Mouse (Mus musculus) adrenal gland, postnatal 14 days (tissue): Measurements from ENCODE around the gene Slc4a1. TPM values are rescaled to one million over a fixed set of nuclear protein-coding genes. Genes with fewer than 3 reads are reported as not detected.
"Not testable (repeated sequence)": the region's sequence is repeated elsewhere in the genome, so short reads cannot be mapped to it uniquely, and the experiment has no call there.

Experiments
- DNase-seq: peaks from one replicate; pipeline ENCODE4 v3.0.0; 2021; ENCODE audit warnings: mixed read lengths
- total RNA-seq: library from RNA; stranded (reverse); gene quantifications from 2 replicates; pipeline ENCODE4 v1.2.3, GENCODE M21; 2021

The Slc4a1 gene
- total RNA-seq, 1 experiment from 2014 or later, result 72.4 TPM

- DNase-seq, result no peak
These were observed 33.1 kb upstream of the Slc4a1 start for GRCm38 (mm10) chr11:102399107-102399506.

GRCm38 (mm10) chr11:102398007-102398825 lies 32.2 kb upstream of the Slc4a1 start:
- DNase-seq, result peak; percentile 44

DNA sequence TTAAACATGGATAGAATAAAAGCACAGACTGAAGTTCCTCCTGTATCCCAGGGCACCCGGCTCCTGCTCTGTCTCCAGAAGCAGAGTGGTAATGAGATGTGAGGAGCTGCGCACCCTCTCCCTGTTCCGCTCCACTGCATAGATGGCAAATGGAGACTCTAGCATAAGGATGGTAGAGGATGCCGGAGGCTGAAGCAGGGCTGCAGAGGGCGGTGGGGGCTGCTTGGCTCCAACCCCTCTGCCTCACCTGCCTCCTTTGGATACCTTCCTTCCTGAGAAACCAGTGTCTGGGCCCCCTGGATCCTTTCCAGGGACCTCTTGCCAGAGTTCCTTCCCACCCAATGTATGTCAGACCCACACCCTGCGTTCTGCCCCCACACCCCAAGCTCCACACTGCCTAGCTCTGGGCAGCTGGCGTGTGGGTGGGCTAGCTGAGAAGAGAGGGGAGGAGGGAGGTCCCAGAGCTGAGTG lies 30.7 kb upstream of the Slc4a1 start:
- DNase-seq, result no peak

DNA sequence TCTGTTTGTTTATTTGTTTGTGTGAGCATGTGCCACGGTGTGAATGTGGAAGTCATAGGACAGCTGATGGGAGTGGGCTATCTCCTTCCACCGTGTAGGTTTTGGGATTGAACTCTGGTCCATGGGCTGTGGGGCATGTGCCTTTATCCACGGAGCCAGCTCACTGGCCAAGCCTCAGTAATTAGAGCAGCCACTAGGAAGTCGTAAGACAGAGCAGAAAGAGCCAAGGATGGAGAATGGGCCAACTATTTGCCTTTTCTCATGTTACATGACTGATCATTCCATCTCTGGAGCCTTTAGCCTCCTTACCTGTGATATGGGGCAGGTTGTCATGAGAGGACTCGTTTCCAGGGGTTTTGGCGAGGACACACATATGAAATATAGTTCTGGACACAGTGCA lies 30.3 kb upstream of the Slc4a1 start:
- no peak for DNase-seq

- DNase-seq, result peak; percentile 7
These were observed 29.2 kb upstream of the Slc4a1 start for GRCm38 (mm10) chr11:102395250-102395649.

DNA sequence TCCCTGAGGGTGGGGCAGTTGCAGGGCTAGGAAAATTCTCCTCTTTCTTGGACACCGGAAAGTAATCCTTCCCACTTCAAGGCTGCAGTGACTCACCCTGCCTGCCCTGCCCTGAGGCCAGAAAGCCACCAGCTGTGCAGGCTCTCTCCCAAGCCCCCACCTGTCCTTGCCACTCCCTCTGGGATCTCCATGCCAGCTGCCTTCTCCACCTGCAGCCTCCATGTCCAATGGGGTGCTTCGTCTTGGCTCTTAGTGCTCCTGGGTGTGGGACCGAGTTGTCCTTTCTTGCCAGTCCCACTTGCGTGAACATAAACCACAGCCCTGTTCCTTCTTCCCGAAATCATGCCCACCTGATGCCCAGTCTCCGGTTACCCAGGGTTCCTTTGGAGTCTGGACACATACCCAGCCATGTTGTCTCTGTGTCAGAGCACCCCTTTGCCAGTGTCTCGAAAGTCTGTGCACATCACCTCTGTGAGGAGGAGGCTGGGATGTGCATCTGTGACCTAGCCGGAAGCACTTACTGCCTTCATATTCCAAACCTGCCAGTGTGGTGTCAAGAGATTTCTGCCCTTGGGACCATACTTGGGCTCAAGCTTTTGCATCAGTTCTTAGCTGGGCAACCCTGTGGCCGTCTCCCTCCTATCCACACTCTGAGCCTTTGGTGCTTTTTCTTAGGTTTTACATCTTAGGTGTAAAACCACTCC lies 28.6 kb upstream of the Slc4a1 start:
- DNase-seq, result peak; percentile 73

GRCm38 (mm10) chr11:102393719-102394420 lies 27.9 kb upstream of the Slc4a1 start:
- peak; percentile 45 for DNase-seq

DNA sequence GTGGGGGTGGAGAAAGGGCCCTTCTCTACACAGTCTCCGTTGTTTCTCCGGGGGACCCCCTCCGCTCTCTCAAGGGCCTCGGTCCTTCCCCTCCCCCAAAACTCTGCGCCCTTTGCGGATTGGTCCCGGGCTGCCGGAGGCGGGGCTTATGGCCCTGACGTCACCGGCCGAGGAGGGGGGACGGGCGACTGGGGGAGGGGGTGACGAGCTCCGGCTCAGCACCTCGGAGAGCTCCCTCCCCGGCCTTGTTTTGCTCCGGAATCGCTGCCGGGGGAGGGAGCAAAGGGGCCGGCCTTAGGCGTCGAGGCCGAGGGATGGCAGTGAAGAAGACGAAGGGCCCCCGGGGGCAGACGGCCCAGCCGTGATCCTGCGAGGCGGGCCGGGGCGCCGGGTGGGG lies 27.2 kb upstream of the Slc4a1 start, which contains the start of gene Rundc3a:
Rundc3a (plus strand) TSS at position 166 of the 397 bp plus-strand sequence.
- DNase-seq, result peak; percentile 96

- no peak for DNase-seq
These were observed 26.6 kb upstream of the Slc4a1 start for GRCm38 (mm10) chr11:102392441-102393237.

GRCm38 (mm10) chr11:102389436-102389835 lies 23.4 kb upstream of the Slc4a1 start:
- DNase-seq, result not testable (repeated sequence)

- DNase-seq, result no peak
These were observed 20.1 kb upstream of the Slc4a1 start for GRCm38 (mm10) chr11:102386121-102386520.

GRCm38 (mm10) chr11:102385075-102385474 lies 19.1 kb upstream of the Slc4a1 start:
- DNase-seq, result no peak

DNA sequence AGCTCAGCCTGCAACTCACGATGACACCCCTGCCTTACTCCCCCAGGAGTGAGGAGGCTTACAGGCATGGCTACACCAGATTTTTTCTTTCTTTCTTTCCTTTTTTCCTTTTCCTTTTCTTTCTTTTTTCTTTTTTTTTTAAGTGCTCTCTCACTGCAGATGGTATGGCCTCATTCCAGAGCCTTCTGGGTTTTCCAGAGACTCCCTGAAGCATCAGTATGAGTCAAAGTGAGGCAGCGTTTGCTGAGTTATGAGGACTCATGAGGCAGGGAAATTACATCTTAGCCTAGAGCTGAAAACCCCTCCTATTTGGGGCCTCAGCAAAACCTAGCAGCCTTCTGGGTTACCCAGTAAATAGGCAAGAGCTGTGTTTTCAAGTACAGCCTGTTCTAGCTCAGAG lies 18.4 kb upstream of the Slc4a1 start:
- no peak for DNase-seq

DNA sequence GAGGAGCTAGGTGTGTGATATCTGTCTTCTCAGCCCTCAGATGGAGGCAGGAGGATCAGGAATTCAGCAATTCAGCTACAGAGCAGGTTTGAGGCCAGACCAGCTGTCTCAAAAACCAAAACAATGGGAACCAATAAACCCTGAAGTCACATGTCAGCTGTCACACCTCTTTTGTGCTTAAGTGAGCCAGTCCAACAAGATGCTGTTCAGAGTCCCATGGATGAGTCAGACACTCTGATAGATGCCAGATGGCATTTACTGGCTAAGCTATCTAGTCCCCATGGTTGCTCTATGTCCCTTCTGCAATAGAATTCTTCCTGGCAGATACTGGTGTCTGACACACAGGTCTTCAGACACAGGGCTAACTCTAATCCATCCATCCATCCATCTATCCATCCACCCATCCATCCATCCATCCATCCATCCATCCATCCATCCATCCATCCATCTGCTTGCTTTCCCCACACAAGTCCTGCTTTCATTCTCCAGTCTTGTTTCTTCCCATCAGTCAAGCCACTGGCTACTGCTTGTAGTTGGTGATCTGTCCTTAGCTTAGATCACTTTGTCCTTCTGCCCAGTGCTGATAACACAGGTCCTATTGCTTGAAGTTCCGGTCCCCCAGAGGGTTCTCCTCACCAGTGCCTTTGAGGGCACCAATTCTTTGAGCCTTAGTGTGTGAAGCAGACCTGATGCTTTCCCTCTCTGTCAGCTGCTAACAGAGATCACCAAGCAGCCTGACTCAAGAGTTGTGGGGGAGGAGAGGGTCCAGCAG lies 17.5 kb upstream of the Slc4a1 start:
- DNase-seq, result no peak

DNA sequence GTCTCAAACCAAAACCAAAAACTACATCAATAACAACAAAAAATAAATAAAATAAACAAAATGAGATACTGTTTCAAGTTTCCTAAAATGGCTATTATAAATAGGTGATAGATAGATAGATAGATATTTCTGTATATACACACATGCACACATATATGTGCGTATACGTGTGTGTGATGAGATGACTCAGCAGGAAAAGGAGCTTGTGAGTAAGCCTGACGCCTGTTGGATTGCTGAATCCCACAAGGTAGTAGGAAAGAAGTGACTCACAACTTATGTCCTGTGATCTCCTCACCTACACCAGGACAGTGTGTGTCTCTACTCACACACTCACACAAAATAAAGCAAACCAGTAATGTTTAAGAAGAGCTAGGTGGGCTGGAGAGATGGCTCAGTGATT lies 16.8 kb upstream of the Slc4a1 start:
- DNase-seq, result no peak

DNA sequence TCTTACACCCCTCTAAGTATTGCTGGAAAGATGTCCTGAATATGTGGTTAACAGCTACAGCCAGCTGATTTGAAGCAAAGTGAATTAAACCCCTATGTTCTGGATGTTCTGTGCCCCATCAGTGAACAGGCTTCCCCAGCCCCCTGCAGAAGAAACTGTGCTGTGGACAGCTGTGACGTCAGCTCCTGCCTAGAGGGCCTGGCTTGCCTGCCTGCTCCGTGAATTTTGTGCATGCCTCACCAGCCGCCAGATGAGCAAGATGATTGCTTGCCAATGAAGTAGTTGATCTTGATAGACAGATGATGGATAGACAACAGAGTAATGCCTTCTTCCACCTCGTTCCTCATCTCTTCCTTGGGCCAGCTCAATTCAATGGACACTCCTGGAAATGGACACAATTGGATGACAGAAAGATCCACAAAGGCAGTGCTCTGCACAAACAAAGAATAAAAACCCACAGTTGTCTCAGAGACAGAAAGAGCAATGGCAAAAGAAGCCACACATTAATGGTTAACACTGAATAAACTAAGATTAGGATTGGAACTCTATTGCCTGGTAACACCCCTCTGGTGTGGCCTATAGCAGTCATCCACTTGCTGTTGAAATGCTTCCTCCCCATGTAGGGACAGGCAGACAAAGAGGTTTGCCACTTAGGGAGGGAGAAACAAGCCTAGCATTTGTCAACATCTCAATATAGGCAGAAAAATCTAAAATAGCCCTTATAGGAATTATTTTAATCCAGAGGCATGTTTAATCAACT lies 15.5 kb upstream of the Slc4a1 start:
- no peak for DNase-seq

DNA sequence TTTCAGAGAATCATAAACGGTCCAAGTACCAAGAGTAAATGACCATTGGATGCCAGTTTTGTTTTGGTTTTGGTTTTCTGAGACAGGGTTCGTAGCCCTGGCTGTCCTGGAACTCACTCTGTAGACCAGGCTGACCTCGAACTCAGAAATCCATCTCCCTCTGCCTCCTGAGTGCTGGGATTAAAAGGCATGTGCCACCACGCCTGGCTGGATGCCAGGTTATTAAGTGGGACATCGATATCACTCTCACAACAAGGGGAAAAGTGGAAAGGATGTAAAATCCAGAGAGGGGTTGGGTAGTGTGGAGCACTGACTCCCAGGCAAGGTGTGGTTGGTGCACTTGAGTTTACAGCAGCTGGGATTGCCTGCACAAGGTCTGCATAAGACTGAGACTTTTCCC lies 14.1 kb upstream of the Slc4a1 start:
- DNase-seq, result no peak

GRCm38 (mm10) chr11:102377186-102377585 lies 11.2 kb upstream of the Slc4a1 start:
- DNase-seq, result no peak

GRCm38 (mm10) chr11:102376196-102376835 lies 10.3 kb upstream of the Slc4a1 start:
- DNase-seq, result no peak
